In genomic region chr7:29296998-29297397, GRCm38 (mm10) we compare ENCODE assay signal across 8 mouse cellular contexts. TPM values are rescaled to one million over a fixed set of nuclear protein-coding genes. Genes with fewer than 3 reads are reported as not detected.
DNase-seq lines count a peak whose midpoint lies in the region; ATAC-seq and TF ChIP-seq lines count a peak whose summit lies in the region.

No protein-coding gene starts in this region.

- TF ChIP-seq CTCF in stomach, postnatal 0 days (IDR thresholded peaks at IDR 0.05; ENCODE audit: low read depth), result peak; percentile 85

- no peaks in the 10 kb centered on the region for H3K27me3 ChIP-seq in stomach, postnatal 0 days (ENCODE audit: control insufficient read depth, insufficient read depth, low read length)

- no peak overlapping the region for H3K4me3 ChIP-seq in stomach, postnatal 0 days (ENCODE audit: low read depth, low read length)

- ATAC-seq in CD4-positive, CD25-positive, alpha-beta regulatory T cell, adult 4 months, result peak; percentile 74
- ATAC-seq in stomach, postnatal 0 days (ENCODE audit: low FRiP score, low TSS enrichment), result peak; percentile 58; the same call in 1 of the 2 replicates

- H3K9me3 ChIP-seq in stomach, postnatal 0 days (ENCODE audit: control insufficient read depth, low read length), result no peaks in the 10 kb centered on the region

- WGBS in stomach, postnatal 0 days, result 9% methylated on average over 10 of the region's 10 CpGs

- H3K4me1 ChIP-seq in stomach, postnatal 0 days (replicated peaks; ENCODE audit: control insufficient read depth, insufficient read depth), result peaks cover 5% of the 10 kb centered on the region; the same call in 1 of the 2 replicates

- H3K36me3 ChIP-seq in stomach, postnatal 0 days (ENCODE audit: control insufficient read depth, insufficient read depth, low read length), result no peaks in the 10 kb centered on the region

- no peak overlapping the region for H3K4me2 ChIP-seq in stomach, postnatal 0 days (replicated peaks; ENCODE audit: low read depth)

- peak; percentile 38 to 49 for DNase-seq in adrenal gland, adult 18-20 months (ENCODE audit: low spot score in 2 of 2)
- no peak for DNase-seq in adrenal gland, postnatal 25 days
- DNase-seq in cerebellum, adult 9-11 months, result peak; percentile 81
- peak; percentile 46 for DNase-seq in gastrocnemius, postnatal 25 days
- DNase-seq in kidney, adult 8-10 months, result peak; percentile 73 to 74
- DNase-seq in lung, postnatal 4 days, result peak; percentile 65 to 79
- peak; percentile 70 for DNase-seq in stomach, postnatal 0 days (ENCODE audit: low spot score)

- no peak overlapping the region for H3K27ac ChIP-seq in stomach, postnatal 0 days (replicated peaks)

- no peak for TF ChIP-seq EP300 in stomach, postnatal 0 days (optimal IDR thresholded peaks at IDR 0.05)

- no peak overlapping the region for H3K9ac ChIP-seq in stomach, postnatal 0 days (ENCODE audit: low read length)

RNA-seq across cellular contexts. Expression of gene Dpf1, which starts 6.8 kb away (rescaled TPM):
- total RNA-seq in adrenal gland, adult 18-20 months (2021), result 1 to 10 TPM; 1.8 to 4.5 TPM
- total RNA-seq in adrenal gland, postnatal 25 days (2021), result 0.95 and 1.6 TPM in 2 replicates
- not detected for polyA plus RNA-seq in CD4-positive, CD25-positive, alpha-beta regulatory T cell, adult 4 months (2017; shearing (Covaris generic))
- total RNA-seq in gastrocnemius, postnatal 25 days (2021), result 1 to 10 TPM; 1.9 to 2.0 TPM
- 1.9 TPM in 2 replicates for polyA plus RNA-seq in stomach, postnatal 0 days (2015; fragmentation: Nextera tagmentation; extraction: Ambion mirVana)

RNA-seq across cellular contexts. Expression of gene Ppp1r14a, which starts 7.9 kb away (rescaled TPM):
- 1 to 10 TPM; 4.8 TPM for total RNA-seq in adrenal gland, adult 18-20 months (2021)
- 5.5 and 6.7 TPM in 2 replicates for total RNA-seq in adrenal gland, postnatal 25 days (2021)
- not detected for polyA plus RNA-seq in CD4-positive, CD25-positive, alpha-beta regulatory T cell, adult 4 months (2017; shearing (Covaris generic))
- total RNA-seq in gastrocnemius, postnatal 25 days (2021), result 1 to 10 TPM; 5.2 to 6.5 TPM
- polyA plus RNA-seq in stomach, postnatal 0 days (2015; fragmentation: Nextera tagmentation; extraction: Ambion mirVana), result 53.3 and 64.8 TPM in 2 replicates

RNA-seq across cellular contexts. Expression of gene Spint2, which starts 15.3 kb away (rescaled TPM):
- total RNA-seq in adrenal gland, adult 18-20 months (2021), result 10 to 100 TPM; 48.4 to 83.8 TPM
- 23.0 and 36.9 TPM in 2 replicates for total RNA-seq in adrenal gland, postnatal 25 days (2021)
- 10 to 100 TPM; 71.7 to 73.2 TPM for polyA plus RNA-seq in CD4-positive, CD25-positive, alpha-beta regulatory T cell, adult 4 months (2017; shearing (Covaris generic))
- total RNA-seq in gastrocnemius, postnatal 25 days (2021), result 1 to 10 TPM; 3.4 to 5.2 TPM
- 638 and 692 TPM in 2 replicates for polyA plus RNA-seq in stomach, postnatal 0 days (2015; fragmentation: Nextera tagmentation; extraction: Ambion mirVana)

RNA-seq across cellular contexts. Expression of gene 2200002D01Rik, which starts 48.7 kb away (rescaled TPM):
- 1 to 10 TPM; 1.8 to 2.8 TPM for total RNA-seq in adrenal gland, adult 18-20 months (2021)
- total RNA-seq in adrenal gland, postnatal 25 days (2021), result 0.86 and 2.0 TPM in 2 replicates
- polyA plus RNA-seq in CD4-positive, CD25-positive, alpha-beta regulatory T cell, adult 4 months (2017; shearing (Covaris generic)), result 1 to 10 TPM; 1.0 to 1.6 TPM
- total RNA-seq in gastrocnemius, postnatal 25 days (2021), result 1 to 10 TPM in 1 of 2 experiments, under 1 TPM in 1; 0.31 to 1.4 TPM
- polyA plus RNA-seq in stomach, postnatal 0 days (2015; fragmentation: Nextera tagmentation; extraction: Ambion mirVana), result 192 and 201 TPM in 2 replicates

RNA-seq across cellular contexts. Expression of gene Yif1b, which starts 58.9 kb away (rescaled TPM):
- total RNA-seq in adrenal gland, adult 18-20 months (2021), result 10 to 100 TPM; 45.5 to 64.9 TPM
- total RNA-seq in adrenal gland, postnatal 25 days (2021), result 43.6 and 49.3 TPM in 2 replicates
- 10 to 100 TPM; 58.4 to 71.7 TPM for polyA plus RNA-seq in CD4-positive, CD25-positive, alpha-beta regulatory T cell, adult 4 months (2017; shearing (Covaris generic))
- total RNA-seq in gastrocnemius, postnatal 25 days (2021), result 10 to 100 TPM; 44.8 to 47.6 TPM
- polyA plus RNA-seq in stomach, postnatal 0 days (2015; fragmentation: Nextera tagmentation; extraction: Ambion mirVana), result 62.8 and 74.1 TPM in 2 replicates
